Mouse (Mus musculus): Measurements from ENCODE around the gene Pik3ap1.

GRCm38 (mm10) chr19:41303933-41304332 lies 81.0 kb downstream of the Pik3ap1 start:
- TF ChIP-seq CTCF (IDR thresholded peaks at IDR 0.05; ENCODE audit: insufficient read depth, low read depth, low read length): no peak
- no peak for TF ChIP-seq POLR2A (IDR thresholded peaks at IDR 0.05; ENCODE audit: insufficient read depth, low read depth, low read length)

Data from olfactory bulb, adult 2 months (tissue).